Mouse (Mus musculus): ENCODE measurements around the gene Tmem29. TPM values are rescaled to one million over a fixed set of nuclear protein-coding genes. Genes with fewer than 3 reads are reported as not detected.
"Not testable (repeated sequence)": the region's sequence is repeated elsewhere in the genome, so short reads cannot be mapped to it uniquely, and the experiment has no call there.

The Tmem29 gene
- total RNA-seq (2015), result 10.8 and 16.8 TPM in 2 replicates
- 11.5 and 13.4 TPM in 2 replicates for total RNA-seq (2017)

GRCm38 (mm10) chrX:150458766-150459350 is at the start of gene Tmem29:
Gene Tmem29, minus strand, starts transcription at chrX:150459154.
- ATAC-seq (ENCODE audit: poor library complexity, severe bottlenecking), result peak; percentile 98

GRCm38 (mm10) chrX:150508696-150509095 is 49.7 kb upstream of the Tmem29 start:
- ATAC-seq (ENCODE audit: poor library complexity, severe bottlenecking), result no peak

DNA sequence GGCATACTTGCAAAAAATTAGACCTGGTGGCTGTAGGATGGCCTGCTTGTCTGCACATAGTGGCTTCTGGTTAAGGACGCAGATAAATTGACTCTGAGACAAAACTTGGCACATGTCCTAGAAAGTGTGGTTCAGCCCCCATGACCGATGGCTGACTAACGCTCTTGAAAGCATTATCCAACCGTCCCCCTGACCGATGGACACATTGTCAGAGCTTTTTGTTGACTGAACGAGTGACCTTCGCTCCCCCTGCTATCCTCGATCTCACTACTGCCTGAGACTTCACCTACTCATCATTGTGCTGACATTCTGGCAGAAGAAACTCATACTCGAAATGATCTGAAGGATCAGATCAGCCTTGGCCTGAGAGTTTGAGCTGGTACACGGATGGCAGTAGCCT is 28.9 kb upstream of the Tmem29 start:
- not testable (repeated sequence) for ATAC-seq (ENCODE audit: poor library complexity, severe bottlenecking)

GRCm38 (mm10) chrX:150486314-150487030 is 27.5 kb upstream of the Tmem29 start:
- ATAC-seq (ENCODE audit: poor library complexity, severe bottlenecking), result not testable (repeated sequence)

DNA sequence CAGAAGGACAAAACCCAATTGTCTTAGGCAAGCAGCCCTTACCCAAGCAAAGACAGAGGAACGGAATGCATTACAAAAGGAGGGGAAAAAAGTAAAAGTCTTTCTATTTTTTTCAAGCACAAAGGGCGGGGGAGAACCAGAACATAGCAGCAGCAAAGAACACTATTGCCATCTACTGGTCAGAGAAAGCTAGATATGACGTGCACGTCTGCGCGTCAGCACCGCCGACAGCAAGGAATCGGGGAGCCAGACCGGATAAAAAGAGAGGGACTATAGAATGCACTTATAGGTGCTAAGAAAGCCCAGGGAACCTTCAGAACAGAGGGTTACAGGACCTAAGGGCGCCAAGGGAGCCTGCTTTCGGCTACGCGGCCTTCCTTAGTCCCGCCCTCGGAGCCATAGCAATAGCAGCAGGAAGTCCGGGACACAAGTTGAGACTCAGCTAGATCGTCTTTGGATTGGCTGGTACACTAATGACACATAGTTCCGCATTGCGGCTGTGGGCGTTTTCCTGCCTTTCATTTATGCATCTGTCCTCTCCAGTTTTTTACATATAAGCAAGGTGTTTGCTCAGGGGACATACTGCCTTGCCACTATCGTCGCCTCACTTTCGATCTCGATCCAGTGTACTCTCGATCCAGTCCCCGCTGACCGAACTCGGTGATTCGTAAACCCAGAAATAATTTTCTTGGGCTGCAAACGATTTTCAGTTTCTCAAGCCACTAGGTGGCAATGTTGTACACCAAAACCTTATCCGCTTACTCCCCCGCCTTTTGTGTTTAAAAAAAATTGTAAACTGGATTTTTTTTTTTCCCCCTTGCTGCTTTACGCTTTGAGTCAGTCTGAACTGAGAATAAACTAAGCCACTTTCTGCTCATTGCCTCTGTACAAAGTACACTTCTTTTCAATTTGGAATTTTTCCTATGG is 19.2 kb upstream of the Tmem29 start:
- peak; percentile 97 for ATAC-seq (ENCODE audit: poor library complexity, severe bottlenecking)

DNA sequence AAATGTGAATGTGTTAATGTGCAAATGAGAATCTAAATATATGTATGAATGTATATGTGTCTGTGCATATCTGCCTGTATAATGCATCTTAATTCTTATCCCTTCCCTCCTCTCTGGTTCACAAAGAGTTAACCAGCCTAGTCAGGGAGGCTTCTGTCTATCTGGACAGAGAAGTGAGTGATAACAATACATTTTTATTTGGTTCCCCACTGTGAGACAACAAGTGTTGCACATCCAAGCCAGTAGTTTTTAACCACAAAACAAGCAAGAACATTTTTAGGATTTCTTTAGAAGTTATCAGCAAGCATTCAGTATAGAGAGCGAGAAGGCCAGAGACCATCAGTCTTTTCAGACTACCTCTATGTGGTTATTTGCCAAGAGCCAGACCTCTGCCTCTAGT is 12.5 kb upstream of the Tmem29 start:
- ATAC-seq (ENCODE audit: poor library complexity, severe bottlenecking), result no peak

DNA sequence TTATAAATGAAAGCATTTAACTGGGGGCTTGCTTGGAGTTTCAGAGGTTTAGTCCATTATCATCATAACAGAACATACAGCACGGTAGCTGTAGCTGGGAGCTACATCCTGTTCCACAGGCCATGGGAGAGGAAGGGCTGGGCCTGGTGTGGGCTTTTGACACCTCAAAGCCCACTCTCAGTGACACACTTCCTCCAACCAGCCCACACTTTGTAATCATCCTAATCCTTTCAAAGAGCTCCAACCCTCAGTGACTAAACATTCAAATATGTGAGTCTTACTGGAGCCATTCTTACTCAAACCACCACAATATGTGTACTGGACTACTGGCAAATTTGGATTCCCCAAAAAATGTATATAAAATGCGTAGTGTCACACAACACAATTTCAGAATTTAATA is 9.3 kb upstream of the Tmem29 start:
- ATAC-seq (ENCODE audit: poor library complexity, severe bottlenecking), result no peak

- not testable (repeated sequence) for ATAC-seq (ENCODE audit: poor library complexity, severe bottlenecking)
Measured at GRCm38 (mm10) chrX:150466817-150467216, 7.9 kb upstream of the Tmem29 start.

GRCm38 (mm10) chrX:150460143-150460542 is 1.2 kb upstream of the Tmem29 start:
- ATAC-seq (ENCODE audit: poor library complexity, severe bottlenecking), result no peak

GRCm38 (mm10) chrX:150459411-150459927 is 515 bp upstream of the Tmem29 start:
- no peak for ATAC-seq (ENCODE audit: poor library complexity, severe bottlenecking)

GRCm38 (mm10) chrX:150458136-150458535 is 818 bp downstream of the Tmem29 start:
- ATAC-seq (ENCODE audit: poor library complexity, severe bottlenecking), result no peak

- peak; percentile 85 for ATAC-seq (ENCODE audit: poor library complexity, severe bottlenecking)
Measured at GRCm38 (mm10) chrX:150440505-150441338, 18.2 kb downstream of the Tmem29 start.

DNA sequence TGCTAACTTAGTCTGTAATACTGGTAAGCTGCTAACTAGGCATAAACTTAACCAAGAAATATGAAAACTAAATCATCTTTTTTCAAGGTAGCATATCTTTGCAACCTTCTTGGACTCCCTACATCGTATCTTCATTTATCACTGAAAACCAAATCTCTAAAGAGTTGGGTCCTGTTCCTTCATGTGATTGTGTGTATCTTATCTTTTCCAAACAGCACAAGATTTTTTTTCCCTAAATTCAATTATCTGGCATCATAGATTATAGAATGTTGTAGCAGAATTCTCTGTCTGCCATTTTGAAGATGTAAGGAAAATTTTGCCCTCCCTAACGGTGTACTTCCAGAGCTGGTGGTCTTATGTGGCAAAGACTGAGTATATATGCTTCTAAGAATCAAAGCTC is 22.6 kb downstream of the Tmem29 start:
- no peak for ATAC-seq (ENCODE audit: poor library complexity, severe bottlenecking)

DNA sequence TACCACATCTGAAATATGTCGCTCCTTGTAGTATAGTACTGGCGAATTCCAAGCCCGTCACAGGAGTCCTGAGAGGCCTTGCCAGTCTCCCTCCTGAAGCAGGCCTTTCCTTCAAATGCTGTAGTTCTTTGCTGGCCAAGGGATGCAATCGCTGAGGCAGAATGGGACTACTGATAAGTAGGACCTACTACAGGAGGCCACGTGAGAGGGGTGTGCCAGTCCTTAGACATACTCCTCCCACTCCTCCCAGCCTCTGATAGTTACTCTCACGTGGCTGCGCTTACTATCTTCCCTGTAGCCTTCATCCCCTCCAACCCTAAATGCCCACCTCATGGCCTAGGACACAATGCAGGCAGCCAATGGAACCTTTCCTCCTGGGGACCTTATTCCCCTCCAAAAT is 23.6 kb downstream of the Tmem29 start:
- no peak for ATAC-seq (ENCODE audit: poor library complexity, severe bottlenecking)

DNA sequence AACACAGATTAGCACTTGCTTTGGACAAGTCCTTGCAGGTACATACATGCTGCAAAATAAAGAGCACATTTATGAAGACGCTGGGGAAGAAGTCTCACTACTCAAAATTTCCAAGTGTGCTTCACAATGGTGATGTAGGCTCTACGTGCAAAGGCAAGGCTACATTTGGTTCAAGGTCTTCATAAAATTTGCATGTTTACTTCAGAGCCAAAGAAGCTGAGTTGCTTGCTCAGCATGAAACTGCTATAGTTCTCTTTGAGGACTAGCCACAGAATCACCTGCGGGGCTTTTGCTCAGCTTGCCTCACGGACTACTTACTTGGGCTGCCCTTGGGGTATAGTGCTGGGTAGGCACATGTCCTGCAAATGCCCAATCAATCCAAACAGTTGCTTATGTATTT is 45.4 kb downstream of the Tmem29 start:
- ATAC-seq (ENCODE audit: poor library complexity, severe bottlenecking), result no peak

Other genes starting within 250 kb of the Tmem29 start
- 0.89 and 1.9 TPM in 2 replicates for gene Alas2, start 88.2 kb upstream of the Tmem29 start, total RNA-seq (2015)
- gene Alas2, start 88.2 kb upstream of the Tmem29 start, total RNA-seq (2017), result 0.48 and 5.0 TPM in 2 replicates
- gene Pfkfb1, start 129.1 kb upstream of the Tmem29 start, total RNA-seq (2015), result 2.7 and 3.8 TPM in 2 replicates
- gene Pfkfb1, start 129.1 kb upstream of the Tmem29 start, total RNA-seq (2017), result 0.57 and 3.5 TPM in 2 replicates
- 8.6 and 11.2 TPM in 2 replicates for gene Apex2, start 130.7 kb upstream of the Tmem29 start, total RNA-seq (2015)
- 4.0 and 7.6 TPM in 2 replicates for gene Apex2, start 130.7 kb upstream of the Tmem29 start, total RNA-seq (2017)
- not detected in 2 replicates for gene Tro, start 198.4 kb upstream of the Tmem29 start, total RNA-seq (2015)
- not detected in 2 replicates for gene Tro, start 198.4 kb upstream of the Tmem29 start, total RNA-seq (2017)

Measured in megakaryocyte, adult 5-6 weeks (primary cell).